Mouse (Mus musculus): ENCODE measurements around the gene A630076J17Rik. TPM values are rescaled to one million over a fixed set of nuclear protein-coding genes. Genes with fewer than 3 reads are reported as not detected.

Gene A630076J17Rik
- polyA plus RNA-seq (2012; rRNA removed), result not detected in 2 replicates

DNA sequence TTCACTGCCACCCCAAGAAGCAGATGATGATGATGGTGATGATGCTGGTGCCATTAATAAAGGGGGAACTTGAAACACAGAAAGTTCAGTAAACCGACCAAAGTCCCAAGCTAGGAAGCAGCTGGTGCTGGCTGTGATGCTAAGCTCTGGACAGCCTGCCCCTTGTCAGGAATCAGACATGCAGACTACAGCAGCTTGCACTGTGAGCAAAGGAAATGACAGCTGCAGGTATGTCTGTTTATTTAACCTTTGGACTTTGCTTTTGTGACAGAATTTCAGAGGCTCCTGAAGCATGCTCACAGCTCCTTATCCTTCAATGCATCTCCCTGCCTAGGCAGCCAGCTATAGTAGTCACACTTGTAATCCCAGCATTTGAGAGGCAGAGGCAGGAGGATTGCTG is at the start of gene A630076J17Rik:
TSS of gene A630076J17Rik (plus strand) at position 88 of the 400 bp plus-strand sequence.
- no peak within 1 kb of the TSS for H3K4me3 ChIP-seq (replicated peaks; ENCODE audit: insufficient read depth, low read depth, low read length)
- no peak within 1 kb of the TSS for H3K27ac ChIP-seq (ENCODE audit: insufficient read depth, low read length)
- H3K27me3 ChIP-seq (ENCODE audit: control insufficient read depth, insufficient read depth, low read length), result no peaks in the 10 kb centered on the region
- DNase-seq, result no peak
- H3K4me1 ChIP-seq (ENCODE audit: control insufficient read depth, insufficient read depth, low read length), result no peaks in the 10 kb centered on the region
- TF ChIP-seq CTCF (IDR thresholded peaks at IDR 0.05; ENCODE audit: borderline replicate concordance, insufficient read depth, low read depth, low read length) (no peak), POLR2A (IDR thresholded peaks at IDR 0.05; ENCODE audit: borderline replicate concordance, insufficient read depth, low read length) (no peak)
- WGBS, result 48% methylated on average over 1 of the region's 1 CpGs

DNA sequence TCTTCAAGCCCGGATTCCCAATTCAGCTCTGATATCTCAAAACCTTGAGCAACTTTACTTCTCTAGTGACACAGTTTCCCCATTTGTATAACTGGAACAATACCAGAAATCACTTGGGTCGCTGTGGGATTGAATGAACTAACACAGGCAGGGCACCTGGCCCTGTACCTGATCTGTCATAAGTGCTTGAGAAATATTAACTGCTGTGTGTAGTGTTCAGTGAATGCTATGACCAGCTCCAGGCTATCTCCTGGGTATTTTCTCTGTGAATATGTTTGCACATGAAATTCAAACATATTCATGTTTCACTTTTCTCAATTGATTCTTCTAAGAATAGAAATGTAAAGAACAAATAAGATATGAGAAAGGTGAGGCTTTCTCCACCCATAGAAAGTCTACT is 49.6 kb upstream of the A630076J17Rik start:
- H3K27me3 ChIP-seq (ENCODE audit: control insufficient read depth, insufficient read depth, low read length), result no peaks in the 10 kb centered on the region
- H3K4me3 ChIP-seq (replicated peaks; ENCODE audit: insufficient read depth, low read depth, low read length), result no peak overlapping the region
- TF ChIP-seq POLR2A (IDR thresholded peaks at IDR 0.05; ENCODE audit: borderline replicate concordance, insufficient read depth, low read length) (no peak), CTCF (IDR thresholded peaks at IDR 0.05; ENCODE audit: borderline replicate concordance, insufficient read depth, low read depth, low read length) (no peak)
- H3K4me1 ChIP-seq (ENCODE audit: control insufficient read depth, insufficient read depth, low read length), result peaks cover 28% of the 10 kb centered on the region
- no peak for DNase-seq
- no peak overlapping the region for H3K27ac ChIP-seq (ENCODE audit: insufficient read depth, low read length)
- 94% methylated on average over 2 of the region's 2 CpGs for WGBS

DNA sequence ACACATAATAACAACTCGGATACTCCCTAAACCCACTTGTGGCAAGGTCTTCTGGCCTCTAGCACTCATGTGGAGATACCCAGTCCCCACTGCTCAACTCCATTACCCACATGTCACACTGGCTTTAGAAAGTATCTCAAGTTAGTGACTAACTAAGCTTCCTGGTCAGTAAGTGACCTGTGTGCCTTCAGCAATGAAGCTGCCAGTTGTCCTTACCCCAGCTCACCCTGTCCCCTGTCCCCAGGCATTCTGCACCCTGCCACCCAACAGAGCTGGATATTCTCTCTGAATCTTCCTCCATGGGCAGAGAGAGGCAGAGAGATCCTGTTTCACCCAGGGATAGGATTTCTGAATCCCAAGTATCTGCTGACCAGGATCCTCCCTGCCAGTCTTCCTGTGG is 47.7 kb upstream of the A630076J17Rik start, which contains the start of gene Kcna10:
TSS of gene Kcna10 (plus strand) at position 301 of the 400 bp plus-strand sequence.
- H3K27ac ChIP-seq (ENCODE audit: insufficient read depth, low read length), result no peak within 1 kb of the TSS
- H3K27me3 ChIP-seq (ENCODE audit: control insufficient read depth, insufficient read depth, low read length), result no peaks in the 10 kb centered on the region
- WGBS, result 100% methylated on average over 1 of the region's 1 CpGs
- TF ChIP-seq POLR2A (IDR thresholded peaks at IDR 0.05; ENCODE audit: borderline replicate concordance, insufficient read depth, low read length), result no peak
- TF ChIP-seq CTCF (IDR thresholded peaks at IDR 0.05; ENCODE audit: borderline replicate concordance, insufficient read depth, low read depth, low read length), result no peak
- no peak for DNase-seq
- H3K4me1 ChIP-seq (ENCODE audit: control insufficient read depth, insufficient read depth, low read length), result peaks cover 12% of the 10 kb centered on the region; the same call in 1 of the 2 replicates
- no peak within 1 kb of the TSS for H3K4me3 ChIP-seq (replicated peaks; ENCODE audit: insufficient read depth, low read depth, low read length)

DNA sequence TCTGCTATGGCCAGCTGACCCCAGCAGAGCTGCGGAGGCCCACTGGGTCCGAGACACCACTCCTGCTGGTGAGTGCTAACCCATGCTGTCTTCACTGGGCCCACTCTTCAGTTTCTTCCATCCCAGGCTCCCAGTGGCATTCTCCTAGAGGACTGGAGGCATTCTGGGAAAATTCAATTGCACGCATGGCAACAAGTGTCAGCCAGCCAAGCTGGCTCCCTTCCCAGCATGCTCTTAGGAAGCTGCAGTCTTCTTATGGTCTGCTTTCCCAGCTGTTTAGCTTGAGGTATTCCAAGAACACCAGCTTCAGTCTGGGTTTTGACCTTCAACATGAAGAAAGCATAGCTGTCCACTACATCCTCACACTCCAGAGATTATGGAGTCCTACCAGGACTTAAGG is 47.2 kb upstream of the A630076J17Rik start:
- no peak for TF ChIP-seq POLR2A (IDR thresholded peaks at IDR 0.05; ENCODE audit: borderline replicate concordance, insufficient read depth, low read length)
- TF ChIP-seq CTCF (IDR thresholded peaks at IDR 0.05; ENCODE audit: borderline replicate concordance, insufficient read depth, low read depth, low read length), result no peak
- peaks cover 13% of the 10 kb centered on the region; the same call in 1 of the 2 replicates for H3K4me1 ChIP-seq (ENCODE audit: control insufficient read depth, insufficient read depth, low read length)
- no peaks in the 10 kb centered on the region for H3K27me3 ChIP-seq (ENCODE audit: control insufficient read depth, insufficient read depth, low read length)
- WGBS, result 73% methylated on average over 3 of the region's 3 CpGs
- no peak for DNase-seq
- no peak overlapping the region for H3K27ac ChIP-seq (ENCODE audit: insufficient read depth, low read length)
- no peak overlapping the region for H3K4me3 ChIP-seq (replicated peaks; ENCODE audit: insufficient read depth, low read depth, low read length)

DNA sequence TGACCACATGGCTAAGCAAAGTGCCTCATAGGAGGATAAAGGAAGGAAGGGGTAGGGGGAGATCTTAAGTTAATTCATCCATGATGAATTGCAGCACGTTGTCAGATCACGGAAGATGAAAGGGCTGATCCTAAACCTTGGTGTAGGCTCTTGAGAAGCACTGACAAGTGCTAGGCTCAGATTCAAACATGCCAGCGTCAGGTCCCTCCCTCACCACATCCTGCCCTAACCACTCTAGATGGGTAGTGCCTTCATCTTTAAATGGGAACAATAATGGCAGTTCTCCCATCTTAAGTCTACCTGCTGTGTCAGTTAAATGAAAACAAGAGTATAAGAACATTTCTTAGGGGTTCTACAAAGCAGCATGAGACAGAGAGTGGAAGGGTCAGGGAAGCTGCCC is 44.8 kb upstream of the A630076J17Rik start:
- Histone ChIP-seq H3K27ac (ENCODE audit: insufficient read depth, low read length) (no peak overlapping the region), H3K4me3 (replicated peaks; ENCODE audit: insufficient read depth, low read depth, low read length) (no peak overlapping the region), H3K27me3 (ENCODE audit: control insufficient read depth, insufficient read depth, low read length) (no peaks in the 10 kb centered on the region), H3K4me1 (ENCODE audit: control insufficient read depth, insufficient read depth, low read length) (peaks cover 7% of the 10 kb centered on the region; the same call in 1 of the 2 replicates)
- 94% methylated on average over 3 of the region's 3 CpGs for WGBS
- TF ChIP-seq CTCF (IDR thresholded peaks at IDR 0.05; ENCODE audit: borderline replicate concordance, insufficient read depth, low read depth, low read length), result no peak
- TF ChIP-seq POLR2A (IDR thresholded peaks at IDR 0.05; ENCODE audit: borderline replicate concordance, insufficient read depth, low read length), result no peak
- no peak for DNase-seq

DNA sequence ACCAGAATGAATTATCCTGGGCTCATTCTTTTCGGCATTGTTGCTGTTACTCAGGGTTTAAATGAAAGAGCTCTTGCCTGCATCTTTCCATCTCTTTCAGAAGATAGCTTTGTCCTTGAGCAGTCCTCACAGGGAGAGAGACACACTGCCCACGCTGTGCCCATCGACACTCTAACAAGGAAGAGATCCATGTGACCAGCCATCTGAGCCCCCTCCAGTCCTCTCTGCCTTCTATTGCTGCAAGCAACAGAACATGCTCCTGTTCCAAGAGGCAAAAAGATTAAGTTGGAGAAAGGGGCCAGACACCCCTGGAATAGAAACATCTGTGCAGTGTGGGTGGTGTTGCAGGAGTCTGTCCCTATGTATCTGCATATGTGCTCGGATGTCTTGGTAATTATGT is 43.4 kb upstream of the A630076J17Rik start:
- Histone ChIP-seq H3K27me3 (ENCODE audit: control insufficient read depth, insufficient read depth, low read length) (no peaks in the 10 kb centered on the region), H3K27ac (ENCODE audit: insufficient read depth, low read length) (no peak overlapping the region), H3K4me1 (ENCODE audit: control insufficient read depth, insufficient read depth, low read length) (peaks cover 7% of the 10 kb centered on the region; the same call in 1 of the 2 replicates), H3K4me3 (replicated peaks; ENCODE audit: insufficient read depth, low read depth, low read length) (no peak overlapping the region)
- TF ChIP-seq CTCF (IDR thresholded peaks at IDR 0.05; ENCODE audit: borderline replicate concordance, insufficient read depth, low read depth, low read length) (no peak), POLR2A (IDR thresholded peaks at IDR 0.05; ENCODE audit: borderline replicate concordance, insufficient read depth, low read length) (no peak)
- WGBS, result 91% methylated on average over 4 of the region's 4 CpGs
- DNase-seq, result no peak

DNA sequence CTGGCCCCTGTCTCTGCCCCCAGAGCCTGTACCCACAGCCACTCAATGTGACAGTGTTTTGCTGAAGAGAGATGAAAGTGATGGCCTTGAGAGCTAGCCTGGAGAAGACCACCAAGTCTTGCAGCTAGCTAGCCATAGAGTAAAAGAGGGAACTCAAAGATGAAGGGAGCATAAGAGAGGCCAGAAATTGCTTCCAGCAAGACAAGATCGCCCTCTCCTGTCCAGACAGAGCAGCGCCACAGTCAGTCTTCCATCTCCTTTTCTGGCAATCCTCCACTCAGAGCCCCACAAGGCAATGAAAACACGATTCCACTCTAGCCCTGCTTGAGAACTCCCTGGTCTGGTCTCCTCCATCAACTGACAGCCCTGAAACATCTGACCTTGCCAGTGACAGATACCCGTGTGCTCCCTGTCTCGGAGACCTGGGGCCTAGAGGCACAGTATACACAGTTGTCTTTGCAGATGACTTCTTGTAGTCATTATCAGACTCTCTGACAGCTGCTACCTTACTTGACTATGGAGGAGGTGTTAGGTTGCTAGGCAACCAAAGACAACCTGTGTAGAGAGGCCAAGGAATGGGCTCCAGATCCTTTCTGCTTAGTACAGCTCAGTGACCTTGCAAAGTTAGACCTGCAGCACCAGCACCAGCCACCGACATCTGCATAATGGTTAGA is 42.1 kb upstream of the A630076J17Rik start:
- WGBS, result 42% methylated on average over 6 of the region's 6 CpGs
- no peaks in the 10 kb centered on the region for H3K27me3 ChIP-seq (ENCODE audit: control insufficient read depth, insufficient read depth, low read length)
- H3K27ac ChIP-seq (ENCODE audit: insufficient read depth, low read length), result no peak overlapping the region
- peaks cover 4% of the 10 kb centered on the region; the same call in 1 of the 2 replicates for H3K4me1 ChIP-seq (ENCODE audit: control insufficient read depth, insufficient read depth, low read length)
- TF ChIP-seq CTCF (IDR thresholded peaks at IDR 0.05; ENCODE audit: borderline replicate concordance, insufficient read depth, low read depth, low read length), result peak; percentile 98
- no peak for TF ChIP-seq POLR2A (IDR thresholded peaks at IDR 0.05; ENCODE audit: borderline replicate concordance, insufficient read depth, low read length)
- DNase-seq, result peak; percentile 79 to 80
- no peak overlapping the region for H3K4me3 ChIP-seq (replicated peaks; ENCODE audit: insufficient read depth, low read depth, low read length)
